9 mouse cellular contexts compared by ENCODE assay signal in the genomic region with DNA sequence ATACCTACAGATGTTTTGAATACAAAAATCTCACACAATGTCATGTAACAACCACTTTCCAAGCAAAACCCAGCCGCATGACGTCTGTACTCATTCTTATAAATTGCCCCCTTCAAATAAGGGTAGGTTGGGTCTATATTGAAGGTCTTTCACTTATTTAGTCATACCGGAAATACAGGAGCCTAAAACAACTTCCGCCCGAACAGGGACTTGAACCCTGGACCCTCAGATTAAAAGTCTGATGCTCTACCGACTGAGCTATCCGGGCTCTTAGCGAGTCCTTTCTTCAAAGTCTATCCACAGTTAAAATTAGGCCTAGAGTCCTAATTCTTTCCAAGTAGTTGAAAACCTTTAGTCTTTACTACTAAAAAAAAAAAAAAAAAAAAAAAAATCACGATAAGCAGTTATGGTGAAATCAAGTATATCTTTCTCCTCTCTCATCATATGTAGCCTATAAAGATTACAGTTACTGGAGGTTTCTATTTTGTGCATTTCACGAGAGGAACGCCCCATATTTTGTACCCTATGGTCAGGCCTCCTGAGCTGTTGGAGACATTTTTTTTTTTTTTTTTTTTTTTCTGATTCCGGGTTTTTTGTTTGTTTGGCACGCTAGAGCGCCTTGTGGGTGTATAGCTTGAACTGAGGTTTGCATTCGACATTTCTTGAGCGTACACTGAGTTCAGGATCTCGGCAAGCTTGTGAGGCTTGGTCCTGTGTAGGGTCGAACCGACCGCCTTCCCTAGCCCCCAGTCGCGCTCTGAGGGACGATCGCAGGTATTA. TPM values are rescaled to one million over a fixed set of nuclear protein-coding genes. Genes with fewer than 3 reads are reported as not detected.
DNase-seq lines count a peak whose midpoint lies in the region; ATAC-seq and TF ChIP-seq lines count a peak whose summit lies in the region.
"Had no signal": no experiment of that assay in that cellular context is flagged by ENCODE, and none has a peak within 500 bp of the region (broad histone marks: within the 10 kb centered on the region; RNA-seq: fewer than 3 reads in every experiment).

No protein-coding gene starts in this region.

- H3K9me3 ChIP-seq in embryonic facial prominence, embryonic 11.5 days (replicated peaks; ENCODE audit: control insufficient read depth, low read length) = no peaks in the 10 kb centered on the region
- H3K9me3 ChIP-seq in heart, embryonic 11.5 days (replicated peaks; ENCODE audit: control insufficient read depth, low read length) = no peaks in the 10 kb centered on the region
- no peaks in the 10 kb centered on the region for H3K9me3 ChIP-seq in kidney, embryonic 14.5 days (ENCODE audit: control insufficient read depth, low read length)
- no peaks in the 10 kb centered on the region for H3K9me3 ChIP-seq in stomach, embryonic 15.5 days

- H3K36me3 ChIP-seq in embryonic facial prominence, embryonic 11.5 days (replicated peaks; ENCODE audit: control insufficient read depth, insufficient read depth, low read depth, low read length) = no peaks in the 10 kb centered on the region
- no peaks in the 10 kb centered on the region for H3K36me3 ChIP-seq in heart, embryonic 11.5 days (ENCODE audit: control insufficient read depth, insufficient read depth, low read length)
- no peaks in the 10 kb centered on the region for H3K36me3 ChIP-seq in kidney, embryonic 14.5 days (ENCODE audit: control insufficient read depth, insufficient read depth, low read length)
- H3K36me3 ChIP-seq in liver, adult 2 months (ENCODE audit: control insufficient read depth, insufficient read depth, low read length) = no peaks in the 10 kb centered on the region
- no peaks in the 10 kb centered on the region for H3K36me3 ChIP-seq in stomach, embryonic 15.5 days

- H3K4me3 ChIP-seq in embryonic facial prominence, embryonic 11.5 days (ENCODE audit: low read depth, low read length) = peak overlapping the region; percentile 57
- H3K4me3 ChIP-seq in heart, embryonic 11.5 days (ENCODE audit: low read depth, low read length) = peak overlapping the region; percentile 66
- H3K4me3 ChIP-seq in kidney, embryonic 14.5 days (ENCODE audit: low read length) = peak overlapping the region; percentile 67
- peak overlapping the region; percentile 60 for H3K4me3 ChIP-seq in liver, adult 2 months (ENCODE audit: insufficient read depth, low read depth, low read length)
- H3K4me3 ChIP-seq in stomach, embryonic 15.5 days (replicated peaks) = peak overlapping the region; percentile 69

- peak overlapping the region; percentile 74 for H3K9ac ChIP-seq in embryonic facial prominence, embryonic 11.5 days (replicated peaks; ENCODE audit: low read length)
- peak overlapping the region; percentile 78 for H3K9ac ChIP-seq in heart, embryonic 11.5 days (ENCODE audit: low read depth, low read length)
- H3K9ac ChIP-seq in kidney, embryonic 14.5 days (ENCODE audit: low read depth, low read length) = peak overlapping the region; percentile 76
- H3K9ac ChIP-seq in liver, adult 2 months (ENCODE audit: low read depth, low read length) = peak overlapping the region; percentile 72
- peak overlapping the region; percentile 63; the same call in 1 of the 2 replicates for H3K9ac ChIP-seq in stomach, embryonic 15.5 days

- H3K79me2 ChIP-seq in liver, adult 2 months (ENCODE audit: control insufficient read depth, insufficient read depth, low read length) = no peaks in the 10 kb centered on the region

- H3K4me2 ChIP-seq in embryonic facial prominence, embryonic 11.5 days (ENCODE audit: low read depth, low read length) = peak overlapping the region; percentile 46
- peak overlapping the region; percentile 63 for H3K4me2 ChIP-seq in heart, embryonic 11.5 days
- H3K4me2 ChIP-seq in kidney, embryonic 14.5 days (replicated peaks; ENCODE audit: low read depth, low read length) = peak overlapping the region; percentile 59
- H3K4me2 ChIP-seq in stomach, embryonic 15.5 days = peak overlapping the region; percentile 75

- TF ChIP-seq POLR2A in liver, adult 2 months (IDR thresholded peaks at IDR 0.05; ENCODE audit: extremely low read depth, insufficient read depth, low read length) = no peak

- ATAC-seq in embryonic facial prominence, embryonic 11.5 days (replicated peaks; ENCODE audit: insufficient number of reproducible peaks, low FRiP score, low TSS enrichment, low read depth) = peak; percentile 15; the same call in 1 of the 2 replicates
- ATAC-seq in heart, embryonic 11.5 days (replicated peaks; ENCODE audit: insufficient number of reproducible peaks, low FRiP score, low TSS enrichment) = peak; percentile 28; the same call in 1 of the 2 replicates
- ATAC-seq in kidney, embryonic 14.5 days (ENCODE audit: low FRiP score, low TSS enrichment) = peak; percentile 8; the same call in 1 of the 2 replicates
- 0 out of 2 replicates have a peak, but pooled peaks have one; percentile 0 for ATAC-seq in monocyte, adult 5-6 weeks (replicated peaks; ENCODE audit: insufficient number of reproducible peaks, low FRiP score, low TSS enrichment, poor library complexity, severe bottlenecking)
- ATAC-seq in stomach, embryonic 15.5 days (ENCODE audit: insufficient read depth, low FRiP score, low read depth) = peak; percentile 21

- WGBS in embryonic facial prominence, embryonic 11.5 days = under 1% methylated on average over 24 of the region's 24 CpGs
- under 1% methylated on average over 24 of the region's 24 CpGs for WGBS in heart, embryonic 11.5 days (ENCODE audit: insufficient replicate concordance)
- under 1% methylated on average over 24 of the region's 24 CpGs for WGBS in kidney, embryonic 14.5 days
- 3% methylated on average over 24 of the region's 24 CpGs for WGBS in liver, adult 2 months
- 1% methylated on average over 24 of the region's 24 CpGs for WGBS in stomach, embryonic 15.5 days

- DNase-seq in B cell, adult 2 months = peak; percentile 89 to 90
- DNase-seq in adrenal gland, adult 18-20 months (ENCODE audit: low spot score in 2 of 2) = peak; percentile 64 to 76
- peak; percentile 92 for DNase-seq in embryonic facial prominence, embryonic 11.5 days (ENCODE audit: low spot score)
- DNase-seq in liver, adult 2 months (ENCODE audit: extremely low read depth, low read depth, low spot score) = peak; percentile 89

- H3K4me1 ChIP-seq in embryonic facial prominence, embryonic 11.5 days (ENCODE audit: control insufficient read depth, insufficient read depth, low read length) = no peaks in the 10 kb centered on the region
- H3K4me1 ChIP-seq in heart, embryonic 11.5 days (ENCODE audit: control insufficient read depth, insufficient read depth, low read length) = peaks cover 2% of the 10 kb centered on the region
- peaks cover 5% of the 10 kb centered on the region; the same call in 1 of the 2 replicates for H3K4me1 ChIP-seq in kidney, embryonic 14.5 days (ENCODE audit: control insufficient read depth, insufficient read depth, low read length)
- H3K4me1 ChIP-seq in liver, adult 2 months (ENCODE audit: control insufficient read depth, insufficient read depth, low read length) = peaks cover 8% of the 10 kb centered on the region
- H3K4me1 ChIP-seq in stomach, embryonic 15.5 days = peaks cover 11% of the 10 kb centered on the region; the same call in 1 of the 2 replicates

- H3K27ac ChIP-seq in embryonic facial prominence, embryonic 11.5 days (replicated peaks; ENCODE audit: low read depth, low read length) = peak overlapping the region; percentile 69
- peak overlapping the region; percentile 80 for H3K27ac ChIP-seq in heart, embryonic 11.5 days (ENCODE audit: low read depth, low read length)
- peak overlapping the region; percentile 89 for H3K27ac ChIP-seq in kidney, embryonic 14.5 days (ENCODE audit: low read depth, low read length)
- peak overlapping the region; percentile 93 for H3K27ac ChIP-seq in liver, adult 2 months (replicated peaks; ENCODE audit: insufficient read depth, low read depth, low read length)
- peak overlapping the region; percentile 91 for H3K27ac ChIP-seq in stomach, embryonic 15.5 days

- no peak for TF ChIP-seq CTCF in liver, adult 2 months (IDR thresholded peaks at IDR 0.05; ENCODE audit: low read depth, low read length)

- H3K27me3 ChIP-seq in embryonic facial prominence, embryonic 11.5 days (ENCODE audit: control insufficient read depth, insufficient read depth, low read length) = no peaks in the 10 kb centered on the region
- H3K27me3 ChIP-seq in heart, embryonic 11.5 days (ENCODE audit: control insufficient read depth, insufficient read depth, low read length) = no peaks in the 10 kb centered on the region
- no peaks in the 10 kb centered on the region for H3K27me3 ChIP-seq in kidney, embryonic 14.5 days (ENCODE audit: control insufficient read depth, insufficient read depth, low read length)
- H3K27me3 ChIP-seq in liver, adult 2 months (ENCODE audit: control insufficient read depth, insufficient read depth, low read length) = no peaks in the 10 kb centered on the region
- no peaks in the 10 kb centered on the region for H3K27me3 ChIP-seq in stomach, embryonic 15.5 days (replicated peaks)

RNA-seq across cellular contexts. Expression of a gene that starts 31.4 kb away (rescaled TPM):
- not detected for total RNA-seq in adrenal gland, adult 18-20 months (2021)
- polyA plus RNA-seq in embryonic facial prominence, embryonic 11.5 days (2014; fragmentation: Nextera tagmentation; extraction: Ambion mirVana) = not detected in 2 replicates
- not detected in 2 replicates for polyA plus RNA-seq in heart, embryonic 11.5 days (2014; fragmentation: Nextera tagmentation; extraction: Ambion mirVana)
- not detected in 2 replicates for polyA plus RNA-seq in kidney, embryonic 14.5 days (2014; fragmentation: Nextera tagmentation; extraction: Ambion mirVana)
- total RNA-seq in liver, adult 2 months (2014; rRNA removed) = not detected in 2 replicates
- not detected in 2 replicates for polyA plus RNA-seq in liver, adult 2 months (2012; rRNA removed)
- total RNA-seq in monocyte, adult 5-6 weeks (2017) = 0.11 TPM in 1 of 3 replicates, not detected in the others
- not detected in 2 replicates for polyA plus RNA-seq in stomach, embryonic 15.5 days (2015; fragmentation: Nextera tagmentation; extraction: Ambion mirVana)
- total RNA-seq: gastrocnemius, postnatal 4 days had no signal

RNA-seq across cellular contexts. Expression of a gene that starts 44.0 kb away (rescaled TPM):
- total RNA-seq in adrenal gland, adult 18-20 months (2021) = 10 to 100 TPM; 61.3 to 90.1 TPM
- 6.4 and 7.2 TPM in 2 replicates for polyA plus RNA-seq in embryonic facial prominence, embryonic 11.5 days (2014; fragmentation: Nextera tagmentation; extraction: Ambion mirVana)
- 8.6 and 11.8 TPM in 2 replicates for polyA plus RNA-seq in heart, embryonic 11.5 days (2014; fragmentation: Nextera tagmentation; extraction: Ambion mirVana)
- 7.5 and 9.4 TPM in 2 replicates for polyA plus RNA-seq in kidney, embryonic 14.5 days (2014; fragmentation: Nextera tagmentation; extraction: Ambion mirVana)
- total RNA-seq in liver, adult 2 months (2014; rRNA removed) = 22.8 and 27.9 TPM in 2 replicates
- polyA plus RNA-seq in liver, adult 2 months (2012; rRNA removed) = 13.4 and 14.1 TPM in 2 replicates
- total RNA-seq in monocyte, adult 5-6 weeks (2017) = 22.1 to 45.4 TPM (median 25.4 TPM) in 3 replicates
- polyA plus RNA-seq in stomach, embryonic 15.5 days (2015; fragmentation: Nextera tagmentation; extraction: Ambion mirVana) = 4.9 and 5.0 TPM in 2 replicates

RNA-seq across cellular contexts. Expression of a gene that starts 52.8 kb away (rescaled TPM):
- not detected for total RNA-seq in adrenal gland, adult 18-20 months (2021)
- polyA plus RNA-seq in embryonic facial prominence, embryonic 11.5 days (2014; fragmentation: Nextera tagmentation; extraction: Ambion mirVana) = not detected in 2 replicates
- not detected in 2 replicates for polyA plus RNA-seq in heart, embryonic 11.5 days (2014; fragmentation: Nextera tagmentation; extraction: Ambion mirVana)
- not detected in 2 replicates for polyA plus RNA-seq in kidney, embryonic 14.5 days (2014; fragmentation: Nextera tagmentation; extraction: Ambion mirVana)
- total RNA-seq in liver, adult 2 months (2014; rRNA removed) = not detected in 2 replicates
- not detected in 2 replicates for polyA plus RNA-seq in liver, adult 2 months (2012; rRNA removed)
- total RNA-seq in monocyte, adult 5-6 weeks (2017) = 1.4 TPM in 1 of 3 replicates, not detected in the others
- not detected in 2 replicates for polyA plus RNA-seq in stomach, embryonic 15.5 days (2015; fragmentation: Nextera tagmentation; extraction: Ambion mirVana)
- total RNA-seq: gastrocnemius, postnatal 4 days had no signal

Comparison
In these comparisons a context has a peak if more than half of its experiments do, and no peak if none do; other contexts are left out.
1. Peak in every context shown above with its lines: DNase-seq, ATAC-seq, H3K4me3 ChIP-seq and H3K27ac ChIP-seq.